Mouse (Mus musculus): ENCODE measurements at regions not wholly inside any gene's neighbourhood (a gene's known extent, or its start where the extent isn't known, plus 50 kb on each side); places are given as distances from the start of the nearest gene placed in this dataset.

- no peak overlapping the region for H3K4me2 ChIP-seq
- H3K9me3 ChIP-seq = no peaks in the 10 kb centered on the region
- no peaks in the 10 kb centered on the region for H3K27me3 ChIP-seq
These were observed 425.6 kb upstream of the Hs6st1 start for GRCm38 (mm10) chr1:35642595-35642994.

DNA sequence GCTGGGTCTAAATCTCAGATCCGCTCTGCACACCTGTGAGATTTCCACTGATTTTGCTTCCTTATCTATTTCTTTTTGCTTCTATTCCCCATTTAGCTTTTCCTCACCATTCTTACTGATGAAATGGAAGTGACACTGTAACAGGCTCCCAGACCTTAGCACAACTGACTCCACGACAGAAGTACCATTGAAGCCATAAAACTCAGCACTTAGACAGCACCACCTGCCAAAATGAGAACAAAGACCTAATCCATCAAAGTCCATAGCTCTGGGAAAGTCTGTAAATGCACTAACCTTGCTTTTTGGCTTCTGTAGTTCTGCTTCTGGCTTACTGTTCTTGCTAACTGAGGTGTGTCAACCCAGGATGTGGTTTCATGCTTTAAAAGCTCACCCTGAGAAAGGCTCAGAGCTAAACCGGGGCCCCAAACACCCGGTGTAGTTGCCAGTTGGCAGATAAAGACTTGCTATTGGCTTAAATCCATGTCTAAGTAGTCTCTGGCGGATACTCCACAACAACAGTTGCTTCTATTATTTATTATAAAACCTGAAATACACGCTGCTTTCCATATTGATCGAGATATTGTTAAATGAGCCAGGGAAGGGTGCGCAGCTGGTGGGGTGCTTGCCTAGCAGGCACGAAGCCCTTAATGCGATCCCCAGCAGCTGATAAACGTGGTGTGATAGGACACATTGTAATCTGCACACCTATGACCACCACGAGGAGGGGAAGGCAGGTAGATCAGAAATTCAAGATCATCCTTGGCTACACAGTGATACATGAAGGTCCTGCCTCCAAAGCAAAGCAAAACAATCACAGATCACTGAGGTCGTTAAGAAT is 414.9 kb upstream of the Hs6st1 start:
- ATAC-seq (ENCODE audit: insufficient number of reproducible peaks, low FRiP score, low TSS enrichment, low read depth) = no peak
- Histone ChIP-seq H3K36me3 (no peaks in the 10 kb centered on the region), H3K27ac (no peak overlapping the region), H3K27me3 (no peaks in the 10 kb centered on the region), H3K9ac (no peak overlapping the region), H3K9me3 (no peaks in the 10 kb centered on the region), H3K4me2 (no peak overlapping the region), H3K4me1 (no peaks in the 10 kb centered on the region), H3K4me3 (no peak overlapping the region)
- WGBS = 65% methylated on average over 13 of the region's 13 CpGs

More at GRCm38 (mm10) chr1:35642595-35642994, 425.6 kb upstream of the Hs6st1 start:
- ATAC-seq (ENCODE audit: insufficient number of reproducible peaks, low FRiP score, low TSS enrichment, low read depth) = no peak
- H3K4me1 ChIP-seq = no peaks in the 10 kb centered on the region
- no peak overlapping the region for H3K27ac ChIP-seq
- no peak overlapping the region for H3K4me3 ChIP-seq
- H3K9ac ChIP-seq = no peak overlapping the region
- H3K36me3 ChIP-seq = no peaks in the 10 kb centered on the region
- WGBS = 34% methylated on average over 7 of the region's 7 CpGs

- Histone ChIP-seq H3K27me3 (no peaks in the 10 kb centered on the region), H3K9ac (no peak overlapping the region), H3K4me2 (no peak overlapping the region), H3K4me1 (no peaks in the 10 kb centered on the region), H3K27ac (no peak overlapping the region), H3K4me3 (no peak overlapping the region), H3K36me3 (no peaks in the 10 kb centered on the region), H3K9me3 (no peaks in the 10 kb centered on the region)
- ATAC-seq (ENCODE audit: insufficient number of reproducible peaks, low FRiP score, low TSS enrichment, low read depth) = no peak
- 87% methylated on average over 4 of the region's 4 CpGs for WGBS
These were observed 405.2 kb upstream of the Hs6st1 start for GRCm38 (mm10) chr1:35663006-35663405.

- no peaks in the 10 kb centered on the region for H3K36me3 ChIP-seq
- 81% methylated on average over 4 of the region's 4 CpGs for WGBS
- H3K4me1 ChIP-seq = no peaks in the 10 kb centered on the region
- H3K4me2 ChIP-seq = no peak overlapping the region
- H3K27me3 ChIP-seq = no peaks in the 10 kb centered on the region
- no peak overlapping the region for H3K9ac ChIP-seq
- H3K27ac ChIP-seq = no peak overlapping the region
- no peaks in the 10 kb centered on the region for H3K9me3 ChIP-seq
- no peak overlapping the region for H3K4me3 ChIP-seq
- ATAC-seq (ENCODE audit: insufficient number of reproducible peaks, low FRiP score, low TSS enrichment, low read depth) = no peak
These were observed 394.7 kb upstream of the Hs6st1 start for GRCm38 (mm10) chr1:35673524-35673923.

- ATAC-seq (ENCODE audit: insufficient number of reproducible peaks, low FRiP score, low TSS enrichment, low read depth) = no peak
- WGBS = 92% methylated on average over 1 of the region's 1 CpGs
- H3K27ac ChIP-seq = no peak overlapping the region
- no peak overlapping the region for H3K4me2 ChIP-seq
- no peaks in the 10 kb centered on the region for H3K36me3 ChIP-seq
- no peak overlapping the region for H3K9ac ChIP-seq
- H3K4me3 ChIP-seq = no peak overlapping the region
- H3K4me1 ChIP-seq = no peaks in the 10 kb centered on the region
- no peaks in the 10 kb centered on the region for H3K9me3 ChIP-seq
- no peaks in the 10 kb centered on the region for H3K27me3 ChIP-seq
These were observed 394.2 kb upstream of the Hs6st1 start for GRCm38 (mm10) chr1:35673992-35674391.

DNA sequence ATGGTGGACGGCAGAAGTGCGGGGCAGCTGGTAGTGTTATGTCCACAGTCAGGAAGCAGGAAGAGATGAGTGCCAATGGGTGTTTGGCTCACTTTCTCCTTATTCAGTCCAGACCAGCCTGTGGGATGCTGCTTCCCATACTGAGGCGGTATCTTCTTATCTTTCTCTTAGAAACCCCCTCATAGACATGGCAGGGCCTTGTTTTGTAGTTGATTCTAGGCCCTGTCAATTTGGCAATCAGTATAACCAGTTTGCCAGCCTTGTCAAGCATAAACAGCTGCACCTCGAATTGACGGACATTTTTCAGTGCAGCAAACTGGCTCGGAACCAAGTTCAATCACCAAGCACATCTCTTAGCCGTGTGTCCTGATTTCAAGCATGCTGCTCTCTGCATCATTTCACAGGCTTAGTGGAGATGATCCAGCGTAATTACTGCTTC is 385.7 kb upstream of the Hs6st1 start:
- H3K36me3 ChIP-seq = no peaks in the 10 kb centered on the region
- H3K9me3 ChIP-seq = no peaks in the 10 kb centered on the region
- no peak overlapping the region for H3K4me2 ChIP-seq
- no peak overlapping the region for H3K4me3 ChIP-seq
- no peak overlapping the region for H3K9ac ChIP-seq
- WGBS = 72% methylated on average over 8 of the region's 8 CpGs
- no peaks in the 10 kb centered on the region for H3K27me3 ChIP-seq
- no peak for ATAC-seq (ENCODE audit: insufficient number of reproducible peaks, low FRiP score, low TSS enrichment, low read depth)
- H3K27ac ChIP-seq = no peak overlapping the region
- H3K4me1 ChIP-seq = peaks cover 6% of the 10 kb centered on the region; the same call in 1 of the 2 replicates

DNA sequence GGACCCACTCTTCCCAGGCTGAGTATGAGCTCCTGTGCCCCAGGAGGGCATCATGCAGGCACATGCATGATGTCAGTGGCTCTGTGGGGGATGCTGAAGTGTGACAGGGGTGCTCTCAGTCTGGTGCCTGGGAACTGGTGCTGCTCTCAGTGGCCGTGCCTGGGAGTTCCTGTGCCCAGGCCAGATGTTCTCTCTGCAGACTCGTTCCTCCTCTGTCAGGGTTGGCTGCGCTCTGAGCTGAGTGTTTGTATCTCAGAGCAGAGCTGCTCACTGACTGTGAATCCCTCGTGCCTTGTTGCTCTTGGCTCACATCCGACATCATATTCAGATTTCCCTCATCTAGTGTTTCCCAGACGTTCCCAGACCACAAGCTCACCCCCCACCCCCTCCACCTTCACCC is 382.5 kb upstream of the Hs6st1 start:
- Histone ChIP-seq H3K27me3 (no peaks in the 10 kb centered on the region), H3K9ac (no peak overlapping the region), H3K36me3 (no peaks in the 10 kb centered on the region), H3K4me1 (peaks cover 6% of the 10 kb centered on the region; the same call in 1 of the 2 replicates), H3K4me3 (no peak overlapping the region), H3K27ac (no peak overlapping the region), H3K9me3 (no peaks in the 10 kb centered on the region), H3K4me2 (no peak overlapping the region)
- 34% methylated on average over 6 of the region's 6 CpGs for WGBS
- no peak for ATAC-seq (ENCODE audit: insufficient number of reproducible peaks, low FRiP score, low TSS enrichment, low read depth)

- WGBS = 44% methylated on average over 3 of the region's 3 CpGs
- H3K4me1 ChIP-seq = peaks cover 5% of the 10 kb centered on the region; the same call in 1 of the 2 replicates
- no peak overlapping the region for H3K4me3 ChIP-seq
- H3K36me3 ChIP-seq = no peaks in the 10 kb centered on the region
- H3K27ac ChIP-seq = no peak overlapping the region
- no peaks in the 10 kb centered on the region for H3K9me3 ChIP-seq
- no peak for ATAC-seq (ENCODE audit: insufficient number of reproducible peaks, low FRiP score, low TSS enrichment, low read depth)
- H3K9ac ChIP-seq = no peak overlapping the region
- H3K4me2 ChIP-seq = no peak overlapping the region
- H3K27me3 ChIP-seq = no peaks in the 10 kb centered on the region
These were observed 373.9 kb upstream of the Hs6st1 start for GRCm38 (mm10) chr1:35694349-35694748.

DNA sequence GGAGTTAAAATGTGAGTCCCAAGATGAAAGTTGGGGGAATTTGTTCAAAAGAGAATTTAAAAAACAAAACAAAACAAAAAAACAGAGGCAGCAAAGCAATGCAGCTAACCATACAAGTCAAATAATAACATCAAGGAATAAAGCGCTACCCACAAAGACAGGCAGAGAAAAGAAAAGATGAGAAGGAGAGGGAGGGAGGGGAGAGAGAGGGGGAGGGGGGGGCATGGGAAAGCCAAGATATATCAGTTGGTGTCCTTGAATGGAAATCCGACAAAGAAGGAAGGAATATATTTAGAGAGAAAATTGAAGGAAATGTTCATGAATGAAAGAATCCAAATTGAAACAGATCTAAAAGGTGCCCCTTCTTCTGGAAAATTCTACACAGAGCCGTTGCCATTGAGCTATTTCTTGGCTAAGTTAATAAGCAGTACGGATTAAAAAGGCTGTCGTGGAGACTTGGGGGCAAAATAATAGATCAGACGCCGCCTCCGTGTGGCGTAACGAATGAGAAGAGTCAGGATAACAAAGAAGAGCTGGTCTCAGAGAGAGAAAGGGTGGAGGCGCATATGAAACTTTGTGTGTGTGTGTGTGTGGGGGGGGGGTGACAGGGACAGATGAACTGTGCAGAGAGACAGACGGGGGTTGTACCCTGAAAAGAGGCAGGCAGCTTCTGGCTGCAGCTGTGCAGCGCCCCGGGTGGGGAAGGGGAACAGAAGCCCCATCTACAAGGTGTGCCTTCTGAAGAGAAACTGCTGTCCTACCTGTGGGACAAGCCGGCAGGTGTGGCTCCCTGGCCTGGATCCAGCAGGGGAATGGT is 373.2 kb upstream of the Hs6st1 start:
- no peak overlapping the region for H3K9ac ChIP-seq
- H3K4me2 ChIP-seq = no peak overlapping the region
- 68% methylated on average over 15 of the region's 15 CpGs for WGBS

DNA sequence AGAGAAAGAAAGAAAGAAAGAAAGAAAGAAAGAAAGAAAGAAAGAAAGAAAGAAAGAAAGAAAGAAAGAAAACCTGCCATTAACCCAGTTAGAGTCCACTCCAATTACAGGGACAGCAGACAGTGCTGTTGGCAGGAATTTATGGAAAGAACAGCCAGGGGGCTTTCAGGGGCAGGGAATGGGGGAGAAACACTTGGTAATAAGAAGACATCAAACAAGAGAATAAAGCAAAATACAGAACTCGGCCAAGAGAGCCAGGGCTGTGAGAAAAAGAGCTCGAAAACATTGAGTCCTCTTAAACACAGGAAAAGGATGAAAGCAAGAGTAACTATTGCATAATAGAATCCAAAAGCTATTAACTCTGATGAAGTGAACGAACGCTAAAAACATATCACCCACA is 371.0 kb upstream of the Hs6st1 start:
- no peak overlapping the region for H3K4me2 ChIP-seq
- peaks cover 5% of the 10 kb centered on the region; the same call in 1 of the 2 replicates for H3K4me1 ChIP-seq
- no peak overlapping the region for H3K9ac ChIP-seq
- ATAC-seq (ENCODE audit: insufficient number of reproducible peaks, low FRiP score, low TSS enrichment, low read depth) = no peak
- no peaks in the 10 kb centered on the region for H3K27me3 ChIP-seq
- no peaks in the 10 kb centered on the region for H3K9me3 ChIP-seq
- WGBS = 12% methylated on average over 4 of the region's 4 CpGs
- H3K27ac ChIP-seq = no peak overlapping the region
- H3K4me3 ChIP-seq = no peak overlapping the region
- no peaks in the 10 kb centered on the region for H3K36me3 ChIP-seq

More for the DNA sequence above, 373.2 kb upstream of the Hs6st1 start:
- no peaks in the 10 kb centered on the region for H3K36me3 ChIP-seq
- no peaks in the 10 kb centered on the region for H3K27me3 ChIP-seq
- H3K27ac ChIP-seq = no peak overlapping the region
- peaks cover 5% of the 10 kb centered on the region; the same call in 1 of the 2 replicates for H3K4me1 ChIP-seq
- no peak for ATAC-seq (ENCODE audit: insufficient number of reproducible peaks, low FRiP score, low TSS enrichment, low read depth)
- H3K9me3 ChIP-seq = no peaks in the 10 kb centered on the region
- no peak overlapping the region for H3K4me3 ChIP-seq

- ATAC-seq (ENCODE audit: insufficient number of reproducible peaks, low FRiP score, low TSS enrichment, low read depth) = no peak
- Histone ChIP-seq H3K27me3 (no peaks in the 10 kb centered on the region), H3K4me3 (no peak overlapping the region), H3K27ac (no peak overlapping the region), H3K4me2 (no peak overlapping the region), H3K9me3 (no peaks in the 10 kb centered on the region), H3K4me1 (peaks cover 5% of the 10 kb centered on the region; the same call in 1 of the 2 replicates), H3K36me3 (no peaks in the 10 kb centered on the region), H3K9ac (no peak overlapping the region)
- 24% methylated on average over 10 of the region's 10 CpGs for WGBS
These were observed 370.2 kb upstream of the Hs6st1 start for GRCm38 (mm10) chr1:35697834-35698500.
